Mouse (Mus musculus) frontal cortex, postnatal 25 days (tissue): ENCODE data around the gene Tex14.
"Not testable (repeated sequence)": the region's sequence is repeated elsewhere in the genome, so short reads cannot be mapped to it uniquely, and the experiment has no call there.

Source experiments
- DNase-seq, 2 experiments: peaks; one replicate each; pipeline ENCODE4 v3.0.0; 2022; ENCODE audit warnings: low spot score in 2 of 2

Gene Tex14

DNA sequence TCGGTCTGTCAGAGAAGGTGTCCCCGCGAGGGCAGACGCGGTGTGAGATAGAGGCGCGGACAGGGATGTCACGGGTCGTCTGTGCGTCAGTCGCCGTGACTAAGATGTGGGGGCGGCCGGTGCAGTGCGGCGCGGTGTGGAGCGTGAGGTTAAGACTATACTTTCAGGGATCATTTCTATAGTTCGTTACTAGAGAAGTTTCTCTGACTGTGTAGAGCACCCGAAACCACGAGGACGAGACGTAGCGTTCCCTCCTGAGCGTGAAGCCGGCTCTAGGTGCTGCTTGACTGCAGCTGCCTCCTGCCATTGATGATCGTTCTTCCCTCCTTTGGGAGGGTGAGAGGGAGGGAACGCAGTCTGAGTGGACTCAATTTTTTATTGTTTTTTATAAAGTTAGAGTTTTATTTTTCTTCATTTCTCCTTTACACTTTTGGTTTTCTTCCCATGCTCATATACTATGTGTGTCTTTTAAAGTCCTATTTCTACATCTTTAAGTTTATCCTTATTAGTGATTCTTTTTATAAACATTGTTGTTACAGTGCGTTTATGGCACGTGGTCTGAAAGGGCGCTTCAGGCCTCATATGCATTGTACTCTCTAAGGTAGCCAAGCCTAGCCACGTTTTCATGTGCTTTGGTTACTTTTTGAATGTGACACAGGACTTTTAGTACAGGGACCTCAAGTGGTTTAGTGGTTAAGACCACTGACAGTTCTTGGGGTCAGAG lies 43.8 kb downstream of the Tex14 start:
- not testable (repeated sequence) for DNase-seq

DNA sequence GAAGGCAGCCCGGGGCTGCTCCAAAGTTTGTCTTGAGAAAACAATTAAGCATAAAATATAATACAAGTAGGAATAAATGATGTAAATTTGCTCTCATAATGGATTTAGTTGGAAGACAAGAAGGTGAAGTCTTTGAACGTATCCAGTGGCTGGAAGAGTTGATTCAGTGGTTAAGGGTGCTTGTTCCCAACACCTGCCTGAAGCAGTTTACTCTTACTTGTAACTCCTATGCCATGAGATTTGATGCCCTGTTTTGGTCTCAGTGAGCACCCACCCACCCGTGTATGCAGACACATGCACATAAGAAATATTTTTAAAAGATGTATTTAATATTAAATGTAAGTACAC lies 44.3 kb downstream of the Tex14 start:
- DNase-seq = no peak

DNA sequence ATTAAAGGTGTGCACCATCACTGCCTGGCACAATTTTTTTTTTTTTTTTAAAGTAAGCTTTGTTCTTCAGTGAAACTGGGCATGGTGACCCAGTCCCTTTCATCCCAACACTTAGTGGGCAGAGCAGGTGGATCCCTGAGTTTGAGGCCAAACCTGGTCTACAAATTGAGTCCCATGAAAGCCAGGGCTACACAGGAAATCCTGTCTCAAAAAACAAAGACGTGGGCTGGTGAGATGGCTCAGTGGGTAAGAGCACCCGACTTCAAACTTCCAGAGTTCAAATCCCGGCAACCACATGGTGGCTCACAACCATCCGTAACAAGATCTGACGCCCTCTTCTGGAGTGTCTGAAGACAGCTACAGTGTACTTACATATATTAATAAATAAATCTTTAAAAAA lies 45.0 kb downstream of the Tex14 start:
- not testable (repeated sequence) for DNase-seq

GRCm38 (mm10) chr11:87452779-87453178 lies 47.9 kb downstream of the Tex14 start:
- not testable (repeated sequence) for DNase-seq

- no peak for DNase-seq
These were observed 48.6 kb downstream of the Tex14 start for GRCm38 (mm10) chr11:87453216-87454034.

DNA sequence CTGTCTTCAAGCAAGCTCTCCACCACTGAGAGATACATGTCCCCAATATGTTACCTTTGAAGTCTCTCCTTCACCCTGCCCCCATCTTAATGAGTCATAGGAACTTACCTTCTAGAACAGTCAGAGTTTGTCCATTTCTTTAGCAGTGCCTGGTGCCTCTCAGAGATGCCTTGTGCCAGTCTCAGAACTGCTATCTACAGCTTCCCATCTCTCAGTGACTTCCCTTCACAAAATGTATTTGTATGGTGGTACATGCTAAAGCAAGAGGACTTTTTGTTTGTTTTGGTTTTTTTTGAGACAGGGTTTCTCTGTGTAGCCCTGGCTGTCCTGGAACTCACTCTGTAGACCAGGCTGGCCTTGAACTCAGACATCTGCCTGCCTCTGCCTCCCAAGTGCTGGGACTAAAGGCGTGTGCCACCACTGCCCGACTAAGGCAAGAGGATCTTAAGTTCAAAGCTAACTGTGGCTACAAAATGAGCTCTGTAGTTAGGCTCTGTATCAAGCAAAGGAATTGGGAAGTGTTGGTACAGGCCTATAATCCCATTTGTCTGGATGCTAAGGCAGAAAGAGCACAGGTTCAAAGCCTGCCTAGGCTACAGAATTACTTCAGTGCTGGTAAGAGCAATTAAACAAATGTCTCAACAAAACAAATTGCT lies 49.3 kb downstream of the Tex14 start:
- no peak for DNase-seq

GRCm38 (mm10) chr11:87455573-87455972 lies 50.7 kb downstream of the Tex14 start:
- DNase-seq = no peak

GRCm38 (mm10) chr11:87455984-87456383 lies 51.1 kb downstream of the Tex14 start:
- DNase-seq = no peak

GRCm38 (mm10) chr11:87460566-87460965 lies 55.7 kb downstream of the Tex14 start:
- no peak for DNase-seq

DNA sequence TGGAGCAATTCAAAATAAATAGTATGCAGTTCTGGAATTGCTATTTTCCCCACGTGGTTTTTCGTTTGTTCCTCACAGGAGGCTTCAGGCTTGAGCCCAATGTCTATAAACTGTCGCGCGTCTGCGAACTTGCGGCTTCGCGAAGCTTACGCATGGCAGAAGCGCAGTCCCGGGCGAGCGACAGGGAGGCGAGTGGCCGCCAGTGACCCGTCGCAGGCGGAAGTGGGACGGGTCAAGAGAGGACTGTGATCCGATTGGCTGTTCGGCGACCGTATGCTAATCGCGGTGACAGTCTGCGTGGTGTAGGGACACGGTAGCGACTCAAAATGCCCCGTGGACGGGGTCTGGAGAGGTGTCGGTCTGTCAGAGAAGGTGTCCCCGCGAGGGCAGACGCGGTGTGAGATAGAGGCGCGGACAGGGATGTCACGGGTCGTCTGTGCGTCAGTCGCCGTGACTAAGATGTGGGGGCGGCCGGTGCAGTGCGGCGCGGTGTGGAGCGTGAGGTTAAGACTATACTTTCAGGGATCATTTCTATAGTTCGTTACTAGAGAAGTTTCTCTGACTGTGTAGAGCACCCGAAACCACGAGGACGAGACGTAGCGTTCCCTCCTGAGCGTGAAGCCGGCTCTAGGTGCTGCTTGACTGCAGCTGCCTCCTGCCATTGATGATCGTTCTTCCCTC lies 57.1 kb downstream of the Tex14 start:
- DNase-seq = peak; percentile 43 to 60

GRCm38 (mm10) chr11:87462461-87463242 lies 57.8 kb downstream of the Tex14 start:
- peak in 1 of 2 experiments; percentile 25 for DNase-seq

- no peak for DNase-seq
These were observed 58.3 kb downstream of the Tex14 start for GRCm38 (mm10) chr11:87463243-87463540.

DNA sequence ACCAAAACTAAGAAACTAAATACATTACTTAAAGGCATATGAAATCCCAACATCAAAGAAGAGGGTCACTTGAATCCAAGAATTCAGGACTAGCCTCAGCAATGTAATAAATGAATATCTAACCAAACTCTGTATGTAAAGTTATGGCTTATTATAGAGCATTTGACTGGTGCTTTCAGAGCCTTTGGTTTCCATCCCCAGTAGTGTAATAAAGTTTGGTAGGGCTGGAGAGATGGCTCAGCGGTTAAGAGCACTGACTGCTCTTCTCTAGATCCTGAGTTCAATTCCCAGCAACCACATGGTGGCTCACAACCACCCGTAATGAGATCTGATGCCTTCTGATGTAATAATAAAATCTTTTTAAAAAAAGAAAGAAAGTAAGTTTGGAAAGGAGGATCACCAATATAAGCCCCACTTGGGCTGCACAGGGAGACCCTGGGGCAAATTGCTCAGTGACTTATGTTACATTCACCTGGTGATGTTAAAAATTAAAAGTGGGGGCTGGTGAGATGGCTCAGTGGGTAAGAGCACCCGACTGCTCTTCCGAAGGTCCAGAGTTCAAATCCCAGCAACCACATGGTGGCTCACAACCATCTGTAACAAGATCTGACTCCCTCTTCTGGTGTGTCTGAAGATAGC lies 59.0 kb downstream of the Tex14 start:
- not testable (repeated sequence) for DNase-seq

DNA sequence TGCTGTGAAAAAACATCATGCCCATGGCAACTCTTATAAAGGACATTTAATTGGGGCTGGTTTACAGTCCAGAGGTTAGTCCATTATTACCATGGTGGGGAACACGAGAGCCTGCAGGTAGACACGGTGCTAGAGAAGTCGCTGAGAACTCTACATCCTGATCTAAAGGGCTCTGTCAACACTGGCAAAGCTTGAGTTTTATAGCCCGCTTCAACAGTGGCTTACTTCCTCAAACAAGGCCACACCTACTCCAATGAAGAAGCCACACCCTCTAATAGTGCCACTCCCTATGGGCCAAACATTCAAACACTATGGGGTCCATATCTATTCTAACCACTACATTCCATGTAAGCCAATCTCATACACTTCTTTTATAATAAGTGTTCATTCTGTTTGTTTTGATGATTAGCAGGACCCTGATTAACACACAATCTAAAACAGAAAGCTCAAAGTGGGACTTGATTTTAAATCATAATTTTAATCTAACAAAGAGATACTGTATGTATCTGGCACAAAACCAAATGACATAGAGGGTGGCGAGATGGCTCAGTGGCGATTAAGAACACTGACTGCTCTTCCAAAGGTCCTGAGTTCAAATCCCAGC lies 61.2 kb downstream of the Tex14 start:
- no peak for DNase-seq

DNA sequence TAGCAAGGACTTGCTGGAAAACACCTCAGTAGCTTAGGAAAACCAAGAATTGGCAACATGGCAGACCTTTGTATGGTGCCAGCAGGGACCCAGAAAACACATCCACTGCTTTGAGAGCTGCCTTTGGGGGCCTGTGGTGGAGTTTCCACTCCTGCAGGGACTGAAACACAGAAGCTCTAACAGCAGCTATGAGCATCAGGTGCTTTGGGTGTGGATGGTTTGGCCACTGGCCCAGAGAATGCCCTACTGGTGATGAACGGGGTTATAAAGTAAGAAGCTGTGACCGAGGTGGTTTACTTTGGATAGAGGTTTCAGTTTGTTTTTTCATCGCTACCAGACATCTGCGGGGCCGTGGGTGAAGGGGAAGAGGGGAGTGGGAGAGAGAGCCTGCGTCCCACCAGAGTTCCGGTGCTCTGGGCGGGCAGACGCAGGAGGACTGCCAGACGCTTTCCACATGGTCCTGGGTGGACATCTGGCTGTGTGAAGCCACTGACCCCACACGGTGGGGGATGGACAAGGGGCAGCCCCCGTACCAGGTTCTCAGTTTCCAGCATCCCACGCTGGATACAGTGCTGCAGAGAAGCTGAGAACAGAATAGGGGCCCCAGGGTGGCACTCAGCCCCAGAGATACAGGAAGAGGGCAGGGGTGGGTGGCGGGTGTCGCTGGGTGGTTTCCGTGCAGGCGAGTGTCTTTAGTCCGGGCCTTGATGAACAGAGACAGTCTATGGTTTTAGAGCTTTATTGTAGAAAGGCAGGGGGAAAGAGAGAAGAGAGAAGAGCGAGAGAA lies 62.8 kb downstream of the Tex14 start:
- DNase-seq = no peak

- DNase-seq = no peak
These were observed 63.4 kb downstream of the Tex14 start for GRCm38 (mm10) chr11:87468278-87468655.

DNA sequence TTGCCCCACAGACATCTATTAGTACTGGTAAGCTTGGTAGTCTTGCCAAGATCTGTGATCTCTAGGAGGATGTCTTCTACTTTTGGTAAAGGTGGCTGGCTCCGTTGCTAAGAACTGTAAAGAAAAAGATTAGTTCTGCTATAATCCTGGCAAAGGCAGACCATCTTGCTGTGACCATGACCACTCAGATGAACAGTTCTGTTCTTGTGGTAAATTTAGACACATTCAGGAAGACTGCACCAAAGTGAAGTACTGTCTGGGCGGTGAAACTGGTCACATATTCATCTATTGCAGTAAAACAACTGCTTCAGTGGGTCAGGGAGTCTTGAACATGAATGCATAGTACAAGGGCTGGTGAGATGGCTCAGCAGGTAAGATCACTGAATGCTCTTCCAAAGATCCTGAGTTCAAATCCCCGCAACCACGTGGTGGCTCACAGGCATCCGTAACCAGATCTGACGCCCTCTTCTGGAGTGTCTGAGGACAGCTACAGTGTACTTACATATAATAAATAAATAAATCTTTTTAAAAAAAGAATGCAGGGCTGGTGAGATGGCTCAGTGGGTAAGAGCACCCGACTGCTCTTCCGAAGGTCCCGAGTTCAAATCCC lies 63.9 kb downstream of the Tex14 start:
- DNase-seq = no peak

DNA sequence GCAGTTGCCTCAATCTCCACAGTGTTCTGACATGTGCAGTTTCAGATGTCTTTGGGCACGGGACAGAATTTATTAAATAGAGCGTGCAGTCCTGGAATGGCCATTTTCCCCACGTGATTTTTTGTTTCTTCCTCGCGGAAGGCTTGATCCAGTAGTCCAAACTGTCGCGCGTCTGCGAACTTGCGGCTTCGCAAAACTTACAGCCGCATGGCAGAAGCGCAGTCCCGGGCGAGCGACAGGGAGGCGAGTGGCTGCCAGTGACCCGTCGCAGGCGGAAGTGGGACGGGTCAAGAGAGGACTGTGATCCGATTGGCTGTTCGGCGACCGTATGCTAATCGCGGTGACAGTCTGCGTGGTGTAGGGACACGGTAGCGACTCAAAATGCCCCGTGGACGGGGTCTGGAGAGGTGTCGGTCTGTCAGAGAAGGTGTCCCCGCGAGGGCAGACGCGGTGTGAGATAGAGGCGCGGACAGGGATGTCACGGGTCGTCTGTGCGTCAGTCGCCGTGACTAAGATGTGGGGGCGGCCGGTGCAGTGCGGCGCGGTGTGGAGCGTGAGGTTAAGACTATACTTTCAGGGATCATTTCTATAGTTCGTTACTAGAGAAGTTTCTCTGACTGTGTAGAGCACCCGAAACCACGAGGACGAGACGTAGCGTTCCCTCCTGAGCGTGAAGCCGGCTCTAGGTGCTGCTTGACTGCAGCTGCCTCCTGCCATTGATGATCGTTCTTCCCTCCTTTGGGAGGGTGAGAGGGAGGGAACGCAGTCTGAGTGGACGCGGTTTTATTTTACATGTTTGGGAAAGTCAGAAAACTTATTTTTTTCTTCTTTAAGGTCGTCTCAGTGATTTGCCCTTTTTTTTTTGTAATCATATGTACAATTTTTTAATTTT lies 66.2 kb downstream of the Tex14 start:
- DNase-seq = peak; percentile 24 to 40

GRCm38 (mm10) chr11:87471699-87471997 lies 66.8 kb downstream of the Tex14 start:
- DNase-seq = not testable (repeated sequence)
